Mouse (Mus musculus) kidney, adult 18-20 months (tissue): ENCODE results near the gene Apol6.

Source experiments
- DNase-seq: peaks from one replicate; pipeline ENCODE4 v3.0.0; 2021

The Apol6 gene

GRCm38 (mm10) chr15:77072556-77073163 lies 28.1 kb downstream of the Apol6 start:
- no peak for DNase-seq

GRCm38 (mm10) chr15:77076523-77076922 lies 32.0 kb downstream of the Apol6 start:
- no peak for DNase-seq

GRCm38 (mm10) chr15:77077906-77078305 lies 33.4 kb downstream of the Apol6 start:
- DNase-seq, result no peak

DNA sequence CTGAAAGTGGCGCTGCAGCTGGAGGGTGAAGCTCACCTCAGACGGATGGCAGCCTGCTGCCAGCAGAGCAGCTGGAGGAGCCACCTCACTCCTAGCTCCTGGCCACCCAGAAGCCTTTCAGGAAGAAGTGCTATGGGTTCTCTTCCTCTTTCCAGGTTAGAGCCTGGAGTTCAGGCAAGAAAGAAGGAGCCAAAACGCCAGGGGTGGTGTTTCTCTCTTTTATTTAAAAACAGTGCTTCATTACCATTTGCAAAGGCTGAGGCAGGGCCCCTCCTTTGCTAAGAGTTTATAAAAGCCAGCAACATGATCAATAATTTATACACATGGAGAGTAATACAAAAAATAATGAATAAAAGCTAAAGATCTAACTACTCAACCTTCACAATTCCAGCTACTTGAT lies 34.3 kb downstream of the Apol6 start:
- DNase-seq, result no peak

DNA sequence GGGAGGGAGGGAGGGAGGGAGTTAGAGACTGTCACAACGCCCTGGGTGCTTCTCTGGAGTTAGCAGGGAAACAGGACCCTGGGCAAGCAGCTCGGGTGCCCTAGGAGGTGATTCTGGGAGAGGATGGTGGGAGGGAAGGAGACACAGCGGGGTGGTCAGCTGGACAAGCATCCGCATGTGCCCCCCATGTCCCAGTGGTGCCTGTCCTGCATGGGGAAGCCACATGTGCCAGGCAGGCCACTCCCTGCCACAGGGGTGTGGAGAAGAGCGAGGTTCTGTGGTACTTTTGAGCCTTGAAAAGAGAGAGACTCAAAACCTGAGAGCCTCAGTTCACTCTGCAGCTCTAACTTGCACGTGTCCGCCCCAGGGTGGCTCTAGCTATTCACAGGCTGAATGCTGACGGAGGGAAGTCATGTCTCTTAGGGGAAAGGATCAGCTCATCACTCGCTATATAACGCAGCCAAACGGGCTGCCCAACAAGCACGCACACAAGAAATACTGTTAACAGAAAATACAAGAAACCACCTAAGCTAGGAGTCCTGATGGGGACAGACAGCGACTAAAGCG lies 34.8 kb downstream of the Apol6 start:
- no peak for DNase-seq

DNA sequence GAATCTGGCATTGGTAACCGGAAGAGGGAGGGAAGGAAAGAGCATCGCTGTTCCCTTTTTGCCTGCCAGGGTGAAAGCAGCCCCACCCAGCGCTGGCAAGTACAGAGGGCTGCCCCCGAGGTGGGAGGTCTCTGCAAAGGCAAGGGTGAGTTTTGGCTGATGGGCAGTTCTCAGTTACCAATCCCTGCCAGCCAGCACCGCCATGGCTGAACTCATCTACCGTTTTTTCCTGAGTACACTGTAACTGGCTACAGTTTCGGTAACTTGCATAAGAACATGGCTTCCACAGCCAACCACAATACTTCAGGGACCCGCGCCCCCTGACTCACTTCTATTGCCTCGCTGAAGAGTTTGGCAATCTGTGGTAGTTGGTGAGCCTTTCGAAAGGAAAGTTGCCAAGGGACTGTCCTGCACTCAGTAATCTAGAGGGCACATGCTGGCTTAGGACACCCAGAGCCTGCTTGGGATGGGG lies 35.4 kb downstream of the Apol6 start:
- no peak for DNase-seq

DNA sequence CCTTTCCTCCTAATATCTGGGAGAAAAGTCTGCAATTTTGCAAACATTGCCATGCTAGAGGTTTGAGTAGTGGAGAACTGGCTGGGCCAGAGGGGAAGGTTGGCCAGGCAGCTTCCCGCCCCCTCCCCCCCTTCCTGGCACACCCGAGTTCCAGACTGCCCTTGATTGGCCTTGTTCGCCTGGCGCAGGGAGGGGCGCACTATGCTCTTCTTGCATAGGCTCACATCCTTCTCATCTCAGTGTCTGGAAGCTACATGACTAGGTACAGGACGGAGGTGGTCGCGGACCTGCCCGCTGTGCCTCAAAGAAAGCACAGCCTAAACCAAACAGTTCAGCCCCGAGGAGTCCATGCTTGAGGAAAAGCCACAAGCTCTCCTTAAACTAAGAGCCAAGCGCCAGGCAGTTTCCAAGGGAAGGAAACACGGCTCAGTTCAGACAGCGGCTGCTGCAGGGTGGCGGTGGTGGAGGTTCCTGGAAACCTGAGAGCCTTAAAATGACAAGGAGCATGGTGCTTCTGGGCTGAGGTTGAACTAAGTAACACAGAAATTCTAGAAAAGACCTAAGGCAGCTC lies 36.2 kb downstream of the Apol6 start:
- no peak for DNase-seq

GRCm38 (mm10) chr15:77081454-77081853 lies 36.9 kb downstream of the Apol6 start:
- no peak for DNase-seq

GRCm38 (mm10) chr15:77085818-77086217 lies 41.3 kb downstream of the Apol6 start:
- DNase-seq, result peak; percentile 20

DNA sequence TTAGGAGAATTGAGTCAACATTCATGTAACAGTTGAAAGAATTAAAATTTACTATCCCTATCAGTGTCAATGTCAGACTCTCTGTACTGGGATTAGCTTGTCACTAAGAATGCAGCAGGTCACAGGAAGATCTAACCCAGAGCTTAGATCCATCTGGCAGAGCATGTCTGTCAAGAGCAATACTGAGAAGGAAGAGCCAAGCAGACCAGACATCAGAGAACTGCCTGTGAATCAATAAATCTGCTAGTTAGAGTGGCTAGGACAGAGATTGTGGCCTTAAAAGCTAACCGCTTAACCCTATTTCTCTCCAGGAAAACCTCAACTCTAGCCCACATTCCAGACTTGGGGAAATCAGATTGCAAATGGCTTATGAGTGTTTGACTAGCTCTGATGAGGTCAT lies 42.0 kb downstream of the Apol6 start:
- DNase-seq, result no peak

GRCm38 (mm10) chr15:77089249-77089648 lies 44.7 kb downstream of the Apol6 start:
- no peak for DNase-seq

DNA sequence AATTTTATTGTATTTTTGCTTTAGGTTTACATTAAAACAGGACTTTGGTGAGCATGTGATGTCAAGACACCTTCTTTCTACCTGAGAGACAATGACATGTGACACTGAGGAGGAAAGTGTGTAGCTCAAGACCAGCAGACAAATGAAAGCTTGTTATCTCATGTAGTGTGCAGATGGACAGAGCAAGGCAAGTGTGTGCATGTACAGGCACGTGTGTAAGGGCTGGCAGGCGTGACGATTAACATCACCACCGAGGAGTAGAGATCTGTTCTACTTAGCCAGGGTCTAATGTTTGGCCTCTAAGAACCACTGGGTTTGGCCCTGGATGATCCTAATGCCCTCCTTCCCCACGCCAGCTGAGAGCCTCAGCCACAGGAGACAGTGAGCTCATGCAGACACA lies 46.0 kb downstream of the Apol6 start:
- DNase-seq, result no peak

- DNase-seq, result no peak
Measured at GRCm38 (mm10) chr15:77091394-77091793, 46.9 kb downstream of the Apol6 start.

DNA sequence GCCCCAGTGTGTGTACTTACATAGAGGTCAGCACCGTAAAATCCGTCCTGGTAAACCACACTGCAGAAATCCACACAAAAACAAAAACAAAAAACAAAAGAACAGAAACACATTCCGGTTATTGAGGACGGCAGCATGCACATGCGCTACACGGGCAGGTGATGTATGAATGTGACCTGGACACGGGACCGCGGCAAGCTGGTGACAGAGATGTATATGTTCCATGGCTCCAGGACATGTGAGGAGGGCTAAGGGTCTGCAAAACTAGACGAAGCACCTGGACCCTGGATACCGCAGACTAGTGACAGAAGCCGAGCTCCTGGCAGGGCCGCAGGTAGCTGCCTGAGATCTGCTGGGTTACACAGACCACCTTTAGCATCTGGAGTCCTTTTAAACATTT lies 49.9 kb downstream of the Apol6 start:
- no peak for DNase-seq

DNA sequence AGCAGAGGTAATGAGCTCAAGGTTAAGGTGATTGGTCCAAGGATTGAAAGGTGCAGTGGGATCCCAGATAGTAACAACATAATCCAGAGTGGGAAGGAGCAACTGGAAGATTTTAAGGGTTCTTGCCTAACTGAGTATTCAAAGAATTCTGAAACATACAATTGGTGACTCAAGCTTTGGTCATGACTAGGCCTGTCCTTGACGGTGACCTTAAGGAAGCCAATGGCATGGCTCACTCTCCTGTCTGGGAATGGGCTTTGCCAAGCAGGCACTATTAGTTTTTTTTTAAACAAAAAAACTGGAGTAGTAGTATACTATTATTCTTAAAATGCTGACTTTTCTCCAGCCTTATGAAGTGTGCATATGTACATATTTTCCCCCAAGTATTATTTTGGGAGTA lies 50.7 kb downstream of the Apol6 start:
- no peak for DNase-seq

DNA sequence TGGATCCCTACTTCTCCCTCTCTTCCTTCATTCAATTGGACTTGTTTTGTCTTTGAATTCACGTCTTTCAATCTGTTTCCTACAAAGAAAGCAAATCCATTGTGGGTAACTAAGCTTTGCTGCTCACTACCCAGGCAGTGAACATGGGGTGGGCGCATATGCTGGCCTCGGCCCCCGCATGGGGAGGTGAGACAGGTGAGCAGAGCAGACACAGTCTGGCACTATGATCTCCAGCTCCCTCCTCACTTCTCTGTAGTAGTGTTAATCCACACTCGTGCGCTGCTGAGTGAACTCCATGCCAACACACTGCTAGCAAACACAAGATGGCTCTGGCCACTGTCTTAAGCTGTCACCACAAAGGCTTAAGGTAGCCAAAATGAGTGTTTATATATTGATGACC lies 52.8 kb downstream of the Apol6 start:
- DNase-seq, result no peak

GRCm38 (mm10) chr15:77099756-77100155 lies 55.2 kb downstream of the Apol6 start:
- no peak for DNase-seq

- no peak for DNase-seq
Measured at GRCm38 (mm10) chr15:77102685-77103084, 58.2 kb downstream of the Apol6 start.

DNA sequence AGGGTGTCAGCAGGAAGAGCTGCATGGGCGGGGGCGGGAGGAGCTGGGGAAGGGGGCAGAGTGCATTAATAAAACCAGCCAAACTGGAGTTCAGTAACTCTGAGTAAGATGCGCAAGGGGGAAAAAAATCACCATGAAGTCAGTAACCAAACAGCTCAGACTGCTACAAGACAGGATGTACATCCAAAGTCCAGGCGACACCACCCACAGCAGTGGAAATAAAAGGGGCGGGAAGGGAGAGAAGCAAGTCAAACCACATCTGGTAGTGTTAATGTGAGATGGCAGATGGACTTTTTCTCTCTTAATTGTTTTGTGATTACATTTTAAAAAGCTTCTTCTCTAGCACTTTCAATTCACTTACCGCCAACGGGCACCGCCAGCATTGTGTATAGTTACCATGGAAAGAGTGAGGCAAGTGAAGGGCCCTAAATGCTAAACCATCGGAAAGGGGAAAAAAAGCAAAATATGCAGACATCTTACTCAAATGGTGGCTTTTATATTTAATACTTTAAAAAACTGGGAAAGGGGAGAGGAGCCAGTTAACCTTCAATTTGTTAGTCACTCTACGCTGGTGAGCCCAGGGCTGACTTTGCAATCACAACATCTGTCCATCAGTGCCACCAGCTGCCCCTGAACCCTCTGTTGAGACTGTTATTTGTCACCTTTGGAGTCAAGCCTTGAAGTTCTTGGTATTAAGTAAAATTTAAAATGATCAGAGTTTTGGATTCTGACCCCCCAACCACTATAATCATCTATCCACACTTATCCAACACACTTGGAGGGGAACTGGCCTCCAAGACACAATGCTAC lies 60.0 kb downstream of the Apol6 start:
- no peak for DNase-seq

GRCm38 (mm10) chr15:77105273-77105672 lies 60.7 kb downstream of the Apol6 start:
- no peak for DNase-seq
